Mouse (Mus musculus) heart, embryonic 14.5 days (tissue): ENCODE data around the gene Cdk1. TPM values are rescaled to one million over a fixed set of nuclear protein-coding genes. Genes with fewer than 3 reads are reported as not detected.

Experiments
- ATAC-seq: fragments of 200-750 bp; cut with Nextera tagmentation; 2 replicates; pipeline ENCODE4 v1.8.0; 2017; ENCODE audit warnings: low read depth, moderate TSS enrichment; ENCODE audit not compliant: insufficient number of reproducible peaks, insufficient read depth, low FRiP score
- H3K27ac ChIP-seq, 2 experiments: fragments of 200-500 bp in 1 of 2; fragments of 300-500 bp in 1 of 2; sonication (generic) in 1 of 2; replicated peaks in 1 of 2; 2 replicates each; pipeline ENCODE4 v1.5.1; 2012 to 2014; ENCODE audit warnings: low read depth in 2 of 2, low read length in 2 of 2, control low read depth in 1 of 2, mild to moderate bottlenecking in 1 of 2, mixed read lengths in 1 of 2; ENCODE audit not compliant: control insufficient read depth in 1 of 2, insufficient read depth in 1 of 2
- H3K27me3 ChIP-seq: fragments of 300-500 bp; sonication (generic); 2 replicates; pipeline ENCODE4 v1.6.1; 2014; ENCODE audit warnings: mild to moderate bottlenecking, low read length, control low read depth; ENCODE audit not compliant: control insufficient read depth, insufficient read depth
- H3K36me3 ChIP-seq: fragments of 300-500 bp; sonication (generic); 2 replicates; pipeline ENCODE4 v1.6.1; 2014; ENCODE audit warnings: mild to moderate bottlenecking, control low read depth, low read length, mixed read lengths; ENCODE audit not compliant: control insufficient read depth, insufficient read depth
- H3K4me1 ChIP-seq, 2 experiments: fragments of 200-500 bp in 1 of 2; fragments of 300-500 bp in 1 of 2; sonication (generic) in 1 of 2; 2 replicates each; pipeline ENCODE4 v1.6.1; 2012 to 2014; ENCODE audit warnings: low read length in 2 of 2, control low read depth in 1 of 2, mixed read lengths in 1 of 2; ENCODE audit not compliant: control insufficient read depth in 2 of 2, insufficient read depth in 2 of 2
- H3K4me2 ChIP-seq: fragments of 300-500 bp; sonication (generic); 2 replicates; pipeline ENCODE4 v1.6.1; 2014; ENCODE audit warnings: mild to moderate bottlenecking, low read length
- H3K4me3 ChIP-seq, 2 experiments: fragments of 200-500 bp in 1 of 2; fragments of 300-500 bp in 1 of 2; sonication (generic) in 1 of 2; 2 replicates each; pipeline ENCODE4 v1.5.1; 2012 to 2014; ENCODE audit warnings: low read length in 2 of 2, mild to moderate bottlenecking in 2 of 2, control low read depth in 1 of 2, low read depth in 1 of 2, moderate library complexity in 1 of 2; ENCODE audit not compliant: control insufficient read depth in 1 of 2, insufficient read depth in 1 of 2
- H3K9ac ChIP-seq: fragments of 300-500 bp; sonication (generic); 2 replicates; pipeline ENCODE4 v1.6.1; 2014; ENCODE audit warnings: mild to moderate bottlenecking, low read length
- H3K9me3 ChIP-seq: fragments of 300-500 bp; sonication (generic); 2 replicates; pipeline ENCODE4 v1.6.1; 2016; ENCODE audit warnings: low read length, control low read depth; ENCODE audit not compliant: control insufficient read depth
- WGBS: fragments of 180-500 bp; shearing (Covaris S2); extraction: QIAGEN DNeasy Blood & Tissue Kit; methylation state at CpG from one replicate; pipeline ENCODE4 v1.1.7; 2014; 5-methylcytosine and 5-hydroxymethylcytosine counted together
- polyA plus RNA-seq: library from polyadenylated mRNA; unstranded; fragments of >200 nt; fragmentation: Nextera tagmentation; extraction: Ambion mirVana; gene quantifications from 2 replicates; pipeline ENCODE4 v1.2.1, GENCODE M21; 2014

Gene Cdk1
- polyA plus RNA-seq, 1 experiment from 2014 or later: 355 TPM

DNA sequence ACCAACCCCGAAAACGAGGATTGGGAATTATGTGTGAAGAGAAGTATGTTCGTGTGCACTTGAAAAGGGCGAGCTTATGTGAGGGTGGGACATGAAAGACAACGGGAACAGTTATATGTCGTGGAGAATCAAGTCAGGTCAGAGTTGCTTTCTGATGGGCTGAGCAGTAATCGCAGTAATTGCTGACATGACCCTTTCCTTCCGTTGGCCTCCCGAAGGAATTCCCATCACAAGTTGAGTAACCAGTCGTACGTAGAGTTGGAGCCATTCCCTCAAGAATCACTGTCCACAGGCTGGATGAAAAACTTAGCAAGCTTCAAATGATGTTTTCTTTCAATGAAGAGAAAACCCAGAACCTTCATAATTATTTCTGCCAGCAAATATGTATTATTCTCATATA, 31.9 kb upstream of the Cdk1 start:
- no peak overlapping the region for H3K4me2 ChIP-seq
- no peak overlapping the region for H3K4me3 ChIP-seq
- no peaks in the 10 kb centered on the region for H3K9me3 ChIP-seq
- H3K9ac ChIP-seq: no peak overlapping the region
- ATAC-seq: no peak
- H3K4me1 ChIP-seq: no peaks in the 10 kb centered on the region
- no peak overlapping the region for H3K27ac ChIP-seq
- no peaks in the 10 kb centered on the region for H3K36me3 ChIP-seq
- 75% methylated on average over 11 of the region's 11 CpGs for WGBS
- no peaks in the 10 kb centered on the region for H3K27me3 ChIP-seq

DNA sequence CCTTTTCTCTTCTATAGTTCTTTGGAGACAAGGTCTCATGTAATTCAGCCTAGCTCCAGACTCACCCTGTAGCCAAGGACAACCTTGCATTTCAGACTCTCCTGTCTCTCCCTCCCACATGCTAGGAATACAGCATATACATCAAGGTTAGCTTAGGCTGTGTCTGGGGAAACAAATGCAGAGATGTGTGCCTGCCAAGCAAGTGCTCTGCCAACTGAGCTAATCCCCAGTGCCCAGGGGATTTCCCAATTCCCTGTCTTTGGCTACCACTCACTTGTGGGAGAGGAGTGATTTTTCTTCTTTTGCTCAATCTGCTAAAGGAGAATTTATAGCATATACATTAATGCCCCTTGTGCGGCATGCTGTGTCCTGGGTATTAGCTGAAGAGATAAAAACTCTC, 30.4 kb upstream of the Cdk1 start:
- Histone ChIP-seq H3K36me3 (no peaks in the 10 kb centered on the region), H3K4me2 (no peak overlapping the region), H3K27me3 (no peaks in the 10 kb centered on the region), H3K4me3 (no peak overlapping the region), H3K9ac (no peak overlapping the region), H3K9me3 (no peaks in the 10 kb centered on the region), H3K27ac (no peak overlapping the region), H3K4me1 (no peaks in the 10 kb centered on the region)
- ATAC-seq: no peak
- 88% methylated on average over 1 of the region's 1 CpGs for WGBS

DNA sequence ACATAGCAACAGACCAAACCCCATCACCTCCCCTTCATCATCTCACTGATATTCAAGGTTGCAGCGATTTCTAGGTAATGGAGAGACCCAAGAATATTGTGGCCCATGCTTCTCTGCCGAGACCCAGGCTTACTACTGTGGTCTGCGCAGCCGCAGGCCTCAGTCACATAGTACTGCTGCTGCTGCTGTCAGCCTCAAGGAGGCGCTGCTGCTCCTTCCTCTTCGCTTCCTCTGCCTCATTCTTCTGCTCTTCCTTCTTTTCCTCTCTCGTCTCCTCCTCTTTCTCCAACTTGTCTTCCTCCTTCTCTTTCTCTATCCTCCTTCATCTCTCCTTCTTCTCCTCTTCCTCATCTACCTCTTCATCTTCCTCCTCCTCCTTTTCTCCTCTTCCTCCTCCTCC, 22.4 kb upstream of the Cdk1 start:
- Histone ChIP-seq H3K27ac (no peak overlapping the region), H3K9ac (no peak overlapping the region), H3K9me3 (0 out of 2 replicates have a peak, but pooled peaks cover 2% of the 10 kb centered on the region), H3K4me3 (no peak overlapping the region), H3K36me3 (no peaks in the 10 kb centered on the region), H3K4me2 (no peak overlapping the region), H3K27me3 (no peaks in the 10 kb centered on the region), H3K4me1 (no peaks in the 10 kb centered on the region)
- ATAC-seq: no peak
- 54% methylated on average over 7 of the region's 7 CpGs for WGBS

- Histone ChIP-seq H3K4me1 (no peaks in the 10 kb centered on the region), H3K36me3 (no peaks in the 10 kb centered on the region), H3K4me3 (no peak overlapping the region), H3K27me3 (no peaks in the 10 kb centered on the region), H3K9me3 (0 out of 2 replicates have a peak, but pooled peaks cover 2% of the 10 kb centered on the region), H3K4me2 (no peak overlapping the region), H3K27ac (no peak overlapping the region), H3K9ac (no peak overlapping the region)
- 64% methylated on average over 10 of the region's 10 CpGs for WGBS
- no peak for ATAC-seq
Measured at GRCm38 (mm10) chr10:69373796-69374550, 21.2 kb upstream of the Cdk1 start.

DNA sequence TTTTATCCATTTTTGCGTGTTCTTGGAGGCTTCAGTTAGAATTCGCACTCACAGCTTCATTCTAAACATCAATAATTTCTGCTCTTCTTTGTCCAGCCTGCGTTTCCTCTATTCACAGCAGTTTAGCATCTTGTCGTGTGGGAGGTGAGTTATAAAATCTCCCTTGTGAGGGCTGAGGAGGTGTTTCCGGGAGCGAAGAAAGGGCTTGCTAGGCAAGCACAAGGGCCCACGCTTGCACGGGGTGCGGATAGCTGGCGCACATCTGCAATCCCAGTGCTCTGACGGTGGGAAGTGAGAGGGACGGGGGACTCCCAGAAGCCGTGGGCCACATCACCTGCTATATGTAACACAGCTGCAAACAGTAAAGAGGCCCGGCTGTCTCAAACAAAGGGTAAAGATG, 19.3 kb upstream of the Cdk1 start:
- Histone ChIP-seq H3K9me3 (no peaks in the 10 kb centered on the region), H3K4me1 (no peaks in the 10 kb centered on the region), H3K9ac (no peak overlapping the region), H3K4me3 (no peak overlapping the region), H3K4me2 (no peak overlapping the region), H3K36me3 (no peaks in the 10 kb centered on the region), H3K27me3 (no peaks in the 10 kb centered on the region), H3K27ac (no peak overlapping the region)
- no peak for ATAC-seq
- 82% methylated on average over 14 of the region's 14 CpGs for WGBS

- Histone ChIP-seq H3K27me3 (no peaks in the 10 kb centered on the region), H3K4me2 (no peak overlapping the region), H3K27ac (no peak overlapping the region), H3K9ac (no peak overlapping the region), H3K9me3 (no peaks in the 10 kb centered on the region), H3K4me3 (no peak overlapping the region), H3K4me1 (no peaks in the 10 kb centered on the region), H3K36me3 (no peaks in the 10 kb centered on the region)
- 13% methylated on average over 10 of the region's 10 CpGs for WGBS
- no peak for ATAC-seq
Measured at GRCm38 (mm10) chr10:69371441-69371840, 18.7 kb upstream of the Cdk1 start.

GRCm38 (mm10) chr10:69369321-69369720, 16.6 kb upstream of the Cdk1 start:
- whole genome bisulfite sequencing: 64% methylated on average over 6 of the region's 6 CpGs
- no peaks in the 10 kb centered on the region for H3K4me1 ChIP-seq
- no peaks in the 10 kb centered on the region for H3K27me3 ChIP-seq
- H3K4me2 ChIP-seq: no peak overlapping the region
- ATAC-seq: no peak
- H3K4me3 ChIP-seq: no peak overlapping the region
- H3K9me3 ChIP-seq: no peaks in the 10 kb centered on the region
- H3K27ac ChIP-seq: no peak overlapping the region
- H3K36me3 ChIP-seq: no peaks in the 10 kb centered on the region
- no peak overlapping the region for H3K9ac ChIP-seq

- 78% methylated on average over 13 of the region's 13 CpGs for WGBS
- Histone ChIP-seq H3K4me3 (no peak overlapping the region), H3K27ac (no peak overlapping the region), H3K27me3 (no peaks in the 10 kb centered on the region), H3K36me3 (no peaks in the 10 kb centered on the region), H3K4me2 (no peak overlapping the region), H3K9me3 (no peaks in the 10 kb centered on the region; the same call in 1 of the 2 replicates), H3K4me1 (no peaks in the 10 kb centered on the region), H3K9ac (no peak overlapping the region)
- no peak for ATAC-seq
Measured at GRCm38 (mm10) chr10:69366877-69367387, 14.2 kb upstream of the Cdk1 start.
